In genomic region chr4:115096435-115097145, GRCm38 (mm10) we compare ENCODE assay signal across 8 mouse cellular contexts. TPM values are rescaled to one million over a fixed set of nuclear protein-coding genes. Genes with fewer than 3 reads are reported as not detected.
DNase-seq lines count a peak whose midpoint lies in the region; ATAC-seq and TF ChIP-seq lines count a peak whose summit lies in the region.

No protein-coding gene starts in this region.

- no peaks in the 10 kb centered on the region for H3K4me1 ChIP-seq in ES-Bruce4 (ENCODE audit: control insufficient read depth, insufficient read depth, low read length)
- H3K4me1 ChIP-seq in embryonic facial prominence, embryonic 10.5 days, result peaks cover 19% of the 10 kb centered on the region
- H3K4me1 ChIP-seq in liver, postnatal 0 days (ENCODE audit: insufficient read depth), result peaks cover 38% of the 10 kb centered on the region

- H3K27ac ChIP-seq in ES-Bruce4 (ENCODE audit: insufficient read depth, low read length), result 0 out of 2 replicates have a peak overlapping the region, but pooled peaks have one; percentile 8
- no peak overlapping the region for H3K27ac ChIP-seq in embryonic facial prominence, embryonic 10.5 days (replicated peaks)
- H3K27ac ChIP-seq in liver, postnatal 0 days (ENCODE audit: low read depth), result peak overlapping the region; percentile 83

- no peak for TF ChIP-seq EP300 in ES-Bruce4 (IDR thresholded peaks at IDR 0.05; ENCODE audit: insufficient read depth, low read depth, low read length)
- no peak for TF ChIP-seq EP300 in liver, postnatal 0 days (IDR thresholded peaks at IDR 0.05; ENCODE audit: low read depth)

- no peaks in the 10 kb centered on the region for H3K27me3 ChIP-seq in ES-Bruce4 (ENCODE audit: control insufficient read depth, insufficient read depth, low read length, poor library complexity, severe bottlenecking)
- peaks cover 67% of the 10 kb centered on the region for H3K27me3 ChIP-seq in embryonic facial prominence, embryonic 10.5 days (replicated peaks; ENCODE audit: low read depth, poor library complexity, severe bottlenecking)
- no peaks in the 10 kb centered on the region for H3K27me3 ChIP-seq in liver, postnatal 0 days (ENCODE audit: insufficient read depth, low read length)

- H3K9me3 ChIP-seq in ES-Bruce4 (replicated peaks; ENCODE audit: control insufficient read depth, insufficient read depth, low read length, poor library complexity, severe bottlenecking), result no peaks in the 10 kb centered on the region
- H3K9me3 ChIP-seq in embryonic facial prominence, embryonic 10.5 days, result no peaks in the 10 kb centered on the region
- no peaks in the 10 kb centered on the region for H3K9me3 ChIP-seq in liver, postnatal 0 days (ENCODE audit: low read length)

- DNase-seq in embryonic facial prominence, embryonic 10.5 days (ENCODE audit: low spot score), result no peak
- no peak for DNase-seq in liver, postnatal 0 days
- DNase-seq in adrenal gland, postnatal 4 days (ENCODE audit: low spot score in 2 of 2), result no peak
- no peak for DNase-seq in thymus, postnatal 4 days
- no peak for DNase-seq in layer of hippocampus, postnatal 14 days (ENCODE audit: low spot score in 2 of 2)
- no peak for DNase-seq in gastrocnemius, postnatal 10 days

- H3K4me3 ChIP-seq in ES-Bruce4 (ENCODE audit: low read depth, low read length), result no peak overlapping the region
- H3K4me3 ChIP-seq in embryonic facial prominence, embryonic 10.5 days, result peak overlapping the region; percentile 60
- peak overlapping the region; percentile 53 for H3K4me3 ChIP-seq in liver, postnatal 0 days (ENCODE audit: low read depth, low read length)

- 13% methylated on average over 11 of the region's 11 CpGs for WGBS in embryonic facial prominence, embryonic 10.5 days
- WGBS in liver, postnatal 0 days (ENCODE audit: insufficient replicate concordance), result 7% methylated on average over 11 of the region's 11 CpGs

- H3K4me2 ChIP-seq in liver, postnatal 0 days (ENCODE audit: low read depth, low read length), result peak overlapping the region; percentile 91

- TF ChIP-seq CTCF in ES-Bruce4 (IDR thresholded peaks at IDR 0.05; ENCODE audit: low read depth, low read length), result no peak
- no peak for TF ChIP-seq CTCF in liver, postnatal 0 days (IDR thresholded peaks at IDR 0.05; ENCODE audit: low read depth)

- no peak for TF ChIP-seq POLR2A in ES-Bruce4 (IDR thresholded peaks at IDR 0.05; ENCODE audit: insufficient read depth, low read length)

- peak; percentile 68 for ATAC-seq in inflammation-experienced regulatory T-cells, adult 6 months
- peak; percentile 15 for ATAC-seq in liver, postnatal 0 days

- H3K9ac ChIP-seq in ES-Bruce4 (ENCODE audit: low read depth, poor library complexity, severe bottlenecking), result no peak overlapping the region
- H3K9ac ChIP-seq in liver, postnatal 0 days (replicated peaks), result peak overlapping the region; percentile 63

- H3K36me3 ChIP-seq in ES-Bruce4 (ENCODE audit: control insufficient read depth, insufficient read depth, low read length, poor library complexity, severe bottlenecking), result no peaks in the 10 kb centered on the region
- H3K36me3 ChIP-seq in embryonic facial prominence, embryonic 10.5 days (replicated peaks), result no peaks in the 10 kb centered on the region
- no peaks in the 10 kb centered on the region for H3K36me3 ChIP-seq in liver, postnatal 0 days (replicated peaks; ENCODE audit: insufficient read depth, low read length)

RNA-seq across cellular contexts. Expression of gene Pdzk1ip1, which starts 8.1 kb away (rescaled TPM):
- polyA plus RNA-seq in ES-Bruce4 (2011; ENCODE audit: insufficient read depth, insufficient read length, low read depth, missing spikeins), result 3.4 and 4.7 TPM in 2 replicates
- polyA plus RNA-seq in embryonic facial prominence, embryonic 10.5 days (2016; fragmentation: Nextera tagmentation; extraction: Ambion mirVana), result 6.3 and 6.7 TPM in 2 replicates
- 10 to 100 TPM in 2 of 3 experiments, 1 to 10 TPM in 1; 9.1 to 42.2 (median 33.9) TPM for polyA plus RNA-seq in inflammation-experienced regulatory T-cells, adult 6 months (2017; shearing (Covaris generic))
- 18.6 and 22.2 TPM in 2 replicates for polyA plus RNA-seq in liver, postnatal 0 days (2015; fragmentation: Nextera tagmentation; extraction: Ambion mirVana)
- 10 to 100 TPM in 1 of 2 experiments, 1 to 10 TPM in 1; 3.2 to 46.4 TPM for total RNA-seq in adrenal gland, postnatal 4 days (2021)
- under 1 TPM in 1 of 2 experiments, not detected in 1; 0.78 TPM for total RNA-seq in layer of hippocampus, postnatal 14 days (2021)
- under 1 TPM; 0.28 to 0.45 TPM for total RNA-seq in gastrocnemius, postnatal 10 days (2021)

RNA-seq across cellular contexts. Expression of gene Cyp4x1, which starts 37.5 kb away (rescaled TPM):
- polyA plus RNA-seq in ES-Bruce4 (2011; ENCODE audit: insufficient read depth, insufficient read length, low read depth, missing spikeins), result 0.43 and 0.52 TPM in 2 replicates
- 0.24 and 0.25 TPM in 2 replicates for polyA plus RNA-seq in embryonic facial prominence, embryonic 10.5 days (2016; fragmentation: Nextera tagmentation; extraction: Ambion mirVana)
- polyA plus RNA-seq in inflammation-experienced regulatory T-cells, adult 6 months (2017; shearing (Covaris generic)), result under 1 TPM in 2 of 3 experiments, not detected in 1; 0.09 to 0.16 TPM
- 0.04 and 0.06 TPM in 2 replicates for polyA plus RNA-seq in liver, postnatal 0 days (2015; fragmentation: Nextera tagmentation; extraction: Ambion mirVana)
- under 1 TPM; 0.23 to 0.28 TPM for total RNA-seq in adrenal gland, postnatal 4 days (2021)
- total RNA-seq in layer of hippocampus, postnatal 14 days (2021), result 1 to 10 TPM; 8.5 to 9.7 TPM
- under 1 TPM in 1 of 2 experiments, not detected in 1; 0.07 TPM for total RNA-seq in gastrocnemius, postnatal 10 days (2021)

RNA-seq across cellular contexts. Expression of gene Tal1, which starts 40.4 kb away (rescaled TPM):
- 0.37 and 0.61 TPM in 2 replicates for polyA plus RNA-seq in ES-Bruce4 (2011; ENCODE audit: insufficient read depth, insufficient read length, low read depth, missing spikeins)
- polyA plus RNA-seq in embryonic facial prominence, embryonic 10.5 days (2016; fragmentation: Nextera tagmentation; extraction: Ambion mirVana), result 1.7 and 1.9 TPM in 2 replicates
- polyA plus RNA-seq in inflammation-experienced regulatory T-cells, adult 6 months (2017; shearing (Covaris generic)), result not detected
- polyA plus RNA-seq in liver, postnatal 0 days (2015; fragmentation: Nextera tagmentation; extraction: Ambion mirVana), result 8.3 and 8.9 TPM in 2 replicates
- total RNA-seq in adrenal gland, postnatal 4 days (2021), result 10 to 100 TPM in 1 of 2 experiments, 1 to 10 TPM in 1; 6.3 to 11.3 TPM
- total RNA-seq in layer of hippocampus, postnatal 14 days (2021), result 1 to 10 TPM; 2.3 to 2.4 TPM
- 1 to 10 TPM; 2.0 to 3.7 TPM for total RNA-seq in gastrocnemius, postnatal 10 days (2021)
